Mouse (Mus musculus) forebrain, embryonic 12.5 days (tissue): ENCODE measurements at regions not wholly inside any gene's neighbourhood (a gene's known extent, or its start where the extent isn't known, plus 50 kb on each side); places are given as distances from the start of the nearest gene placed in this dataset.

Experiments
- ATAC-seq: fragments of 200-750 bp; cut with Nextera tagmentation; 2 replicates; pipeline ENCODE4 v1.8.0; 2017; ENCODE audit warnings: moderate TSS enrichment; ENCODE audit not compliant: low FRiP score
- H3K27ac ChIP-seq: fragments of 300-500 bp; sonication (generic); 2 replicates; pipeline ENCODE4 v1.5.1; 2016; ENCODE audit warnings: mild to moderate bottlenecking
- H3K27me3 ChIP-seq: fragments of 300-500 bp; sonication (generic); 2 replicates; pipeline ENCODE4 v1.6.1; 2016; ENCODE audit warnings: mild to moderate bottlenecking
- H3K36me3 ChIP-seq: fragments of 300-500 bp; sonication (generic); replicated peaks from 2 replicates; pipeline ENCODE4 v1.6.1; 2016; ENCODE audit warnings: mild to moderate bottlenecking
- H3K4me1 ChIP-seq: fragments of 300-500 bp; sonication (generic); 2 replicates; pipeline ENCODE4 v1.6.1; 2016
- H3K4me2 ChIP-seq: fragments of 300-500 bp; sonication (generic); 2 replicates; pipeline ENCODE4 v1.6.1; 2016; ENCODE audit warnings: mild to moderate bottlenecking, moderate library complexity
- H3K4me3 ChIP-seq: fragments of 300-500 bp; sonication (generic); replicated peaks from 2 replicates; pipeline ENCODE4 v1.5.1; 2016; ENCODE audit warnings: mild to moderate bottlenecking
- H3K9ac ChIP-seq: fragments of 300-500 bp; sonication (generic); 2 replicates; pipeline ENCODE4 v1.6.1; 2016; ENCODE audit warnings: mild to moderate bottlenecking
- H3K9me3 ChIP-seq: fragments of 300-500 bp; sonication (generic); 2 replicates; pipeline ENCODE4 v1.6.1; 2016
- WGBS: fragments of 180-500 bp; shearing (Covaris S2); methylation state at CpG from one replicate; pipeline ENCODE4 v1.1.7; 2016; 5-methylcytosine and 5-hydroxymethylcytosine counted together

GRCm38 (mm10) chr13:97376232-97376523 lies 135.3 kb downstream of the Enc1 start:
- Histone ChIP-seq H3K9ac (no peak overlapping the region), H3K4me1 (peaks cover 16% of the 10 kb centered on the region), H3K9me3 (no peaks in the 10 kb centered on the region), H3K4me2 (no peak overlapping the region), H3K36me3 (no peaks in the 10 kb centered on the region), H3K27me3 (no peaks in the 10 kb centered on the region), H3K4me3 (no peak overlapping the region), H3K27ac (no peak overlapping the region)
- ATAC-seq = no peak
- 77% methylated on average over 6 of the region's 6 CpGs for whole genome bisulfite sequencing

GRCm38 (mm10) chr13:97375501-97376231 lies 134.8 kb downstream of the Enc1 start:
- Histone ChIP-seq H3K9me3 (no peaks in the 10 kb centered on the region), H3K4me3 (no peak overlapping the region), H3K9ac (no peak overlapping the region), H3K36me3 (no peaks in the 10 kb centered on the region), H3K4me1 (peaks cover 16% of the 10 kb centered on the region), H3K27ac (no peak overlapping the region), H3K4me2 (no peak overlapping the region), H3K27me3 (no peaks in the 10 kb centered on the region)
- ATAC-seq = no peak
- WGBS = 49% methylated on average over 14 of the region's 14 CpGs

GRCm38 (mm10) chr13:97372348-97372747 lies 131.4 kb downstream of the Enc1 start:
- Histone ChIP-seq H3K27ac (no peak overlapping the region), H3K4me2 (no peak overlapping the region), H3K27me3 (no peaks in the 10 kb centered on the region), H3K4me3 (no peak overlapping the region), H3K9me3 (no peaks in the 10 kb centered on the region), H3K36me3 (no peaks in the 10 kb centered on the region), H3K4me1 (peaks cover 16% of the 10 kb centered on the region), H3K9ac (no peak overlapping the region)
- no peak for ATAC-seq
- WGBS = 52% methylated on average over 6 of the region's 7 CpGs

- Histone ChIP-seq H3K4me1 (peaks cover 9% of the 10 kb centered on the region), H3K27ac (no peak overlapping the region), H3K27me3 (no peaks in the 10 kb centered on the region), H3K9ac (no peak overlapping the region), H3K4me3 (no peak overlapping the region), H3K4me2 (no peak overlapping the region), H3K36me3 (no peaks in the 10 kb centered on the region), H3K9me3 (no peaks in the 10 kb centered on the region)
- WGBS = 91% methylated on average over 3 of the region's 3 CpGs
- ATAC-seq = no peak
Measured at GRCm38 (mm10) chr13:97371200-97371599, 130.3 kb downstream of the Enc1 start.

GRCm38 (mm10) chr13:97366723-97367122 lies 125.8 kb downstream of the Enc1 start:
- no peak for ATAC-seq

GRCm38 (mm10) chr13:97365557-97366244 lies 124.8 kb downstream of the Enc1 start:
- Histone ChIP-seq H3K4me3 (no peak overlapping the region), H3K4me1 (peaks cover 5% of the 10 kb centered on the region), H3K9ac (no peak overlapping the region), H3K27me3 (no peaks in the 10 kb centered on the region), H3K4me2 (no peak overlapping the region), H3K9me3 (no peaks in the 10 kb centered on the region), H3K27ac (no peak overlapping the region), H3K36me3 (no peaks in the 10 kb centered on the region)
- 53% methylated on average over 18 of the region's 18 CpGs for WGBS
- ATAC-seq = no peak

More at GRCm38 (mm10) chr13:97366723-97367122, 125.8 kb downstream of the Enc1 start:
- Histone ChIP-seq H3K27ac (no peak overlapping the region), H3K27me3 (no peaks in the 10 kb centered on the region), H3K4me3 (no peak overlapping the region), H3K4me2 (no peak overlapping the region), H3K9ac (no peak overlapping the region), H3K4me1 (peaks cover 5% of the 10 kb centered on the region), H3K36me3 (no peaks in the 10 kb centered on the region), H3K9me3 (no peaks in the 10 kb centered on the region)
- WGBS = 90% methylated on average over 8 of the region's 8 CpGs

- H3K27ac ChIP-seq = no peak overlapping the region
- no peak overlapping the region for H3K4me3 ChIP-seq
- H3K9me3 ChIP-seq = no peaks in the 10 kb centered on the region
- 81% methylated on average over 9 of the region's 9 CpGs for WGBS
- no peaks in the 10 kb centered on the region for H3K36me3 ChIP-seq
- H3K4me1 ChIP-seq = peaks cover 5% of the 10 kb centered on the region
- no peak overlapping the region for H3K9ac ChIP-seq
- no peak for ATAC-seq
- no peaks in the 10 kb centered on the region for H3K27me3 ChIP-seq
- no peak overlapping the region for H3K4me2 ChIP-seq
Measured at GRCm38 (mm10) chr13:97365004-97365403, 124.1 kb downstream of the Enc1 start.

- ATAC-seq = no peak
- no peak overlapping the region for H3K27ac ChIP-seq
- 91% methylated on average over 5 of the region's 5 CpGs for WGBS
- no peaks in the 10 kb centered on the region for H3K27me3 ChIP-seq
- no peak overlapping the region for H3K4me3 ChIP-seq
- no peak overlapping the region for H3K9ac ChIP-seq
- H3K9me3 ChIP-seq = no peaks in the 10 kb centered on the region
- no peak overlapping the region for H3K4me2 ChIP-seq
- H3K4me1 ChIP-seq = peaks cover 5% of the 10 kb centered on the region
- no peaks in the 10 kb centered on the region for H3K36me3 ChIP-seq
Measured at GRCm38 (mm10) chr13:97363765-97364164, 122.9 kb downstream of the Enc1 start.

- no peak overlapping the region for H3K9ac ChIP-seq
- H3K9me3 ChIP-seq = no peaks in the 10 kb centered on the region
- H3K4me2 ChIP-seq = no peak overlapping the region
- H3K27me3 ChIP-seq = no peaks in the 10 kb centered on the region
- no peaks in the 10 kb centered on the region for H3K36me3 ChIP-seq
- no peak overlapping the region for H3K4me3 ChIP-seq
- 95% methylated on average over 4 of the region's 4 CpGs for WGBS
- peaks cover 8% of the 10 kb centered on the region for H3K4me1 ChIP-seq
- H3K27ac ChIP-seq = no peak overlapping the region
- no peak for ATAC-seq
Measured at GRCm38 (mm10) chr13:97363214-97363613, 122.3 kb downstream of the Enc1 start.

GRCm38 (mm10) chr13:97360551-97360950 lies 119.6 kb downstream of the Enc1 start:
- Histone ChIP-seq H3K4me3 (no peak overlapping the region), H3K36me3 (no peaks in the 10 kb centered on the region), H3K4me2 (no peak overlapping the region), H3K27ac (no peak overlapping the region), H3K9me3 (no peaks in the 10 kb centered on the region), H3K4me1 (peaks cover 8% of the 10 kb centered on the region), H3K9ac (no peak overlapping the region), H3K27me3 (no peaks in the 10 kb centered on the region)
- ATAC-seq = no peak
- WGBS = 83% methylated on average over 9 of the region's 9 CpGs

- no peaks in the 10 kb centered on the region for H3K9me3 ChIP-seq
- H3K36me3 ChIP-seq = no peaks in the 10 kb centered on the region
- H3K4me2 ChIP-seq = no peak overlapping the region
- 94% methylated on average over 8 of the region's 8 CpGs for WGBS
- no peak overlapping the region for H3K9ac ChIP-seq
- no peak for ATAC-seq
- no peaks in the 10 kb centered on the region for H3K27me3 ChIP-seq
- no peak overlapping the region for H3K27ac ChIP-seq
- no peak overlapping the region for H3K4me3 ChIP-seq
- H3K4me1 ChIP-seq = 0 out of 2 replicates have a peak, but pooled peaks cover 4% of the 10 kb centered on the region
Measured at GRCm38 (mm10) chr13:97358781-97359305, 117.9 kb downstream of the Enc1 start.

- Histone ChIP-seq H3K4me2 (no peak overlapping the region), H3K36me3 (no peaks in the 10 kb centered on the region), H3K27ac (no peak overlapping the region), H3K4me1 (0 out of 2 replicates have a peak, but pooled peaks cover 4% of the 10 kb centered on the region), H3K9me3 (no peaks in the 10 kb centered on the region), H3K9ac (no peak overlapping the region), H3K4me3 (no peak overlapping the region), H3K27me3 (no peaks in the 10 kb centered on the region)
- 77% methylated on average over 6 of the region's 6 CpGs for WGBS
- no peak for ATAC-seq
Measured at GRCm38 (mm10) chr13:97358261-97358660, 117.4 kb downstream of the Enc1 start.
